Mouse (Mus musculus) T-cell, adult 2 months (primary cell): ENCODE results near the gene Smarcc1.
"Not testable (repeated sequence)": the region's sequence is repeated elsewhere in the genome, so short reads cannot be mapped to it uniquely, and the experiment has no call there.

Experiments
- DNase-seq: peaks from one replicate; pipeline ENCODE4 v3.0.0; 2022; ENCODE audit warnings: low spot score

The Smarcc1 gene

GRCm38 (mm10) chr9:110131525-110132197, 14.2 kb downstream of the Smarcc1 start:
- peak; percentile 98 for DNase-seq

GRCm38 (mm10) chr9:110132201-110132605, 14.7 kb downstream of the Smarcc1 start:
- DNase-seq = peak; percentile 55

GRCm38 (mm10) chr9:110132921-110133320, 15.4 kb downstream of the Smarcc1 start:
- no peak for DNase-seq

GRCm38 (mm10) chr9:110134176-110134575, 16.7 kb downstream of the Smarcc1 start:
- no peak for DNase-seq

DNA sequence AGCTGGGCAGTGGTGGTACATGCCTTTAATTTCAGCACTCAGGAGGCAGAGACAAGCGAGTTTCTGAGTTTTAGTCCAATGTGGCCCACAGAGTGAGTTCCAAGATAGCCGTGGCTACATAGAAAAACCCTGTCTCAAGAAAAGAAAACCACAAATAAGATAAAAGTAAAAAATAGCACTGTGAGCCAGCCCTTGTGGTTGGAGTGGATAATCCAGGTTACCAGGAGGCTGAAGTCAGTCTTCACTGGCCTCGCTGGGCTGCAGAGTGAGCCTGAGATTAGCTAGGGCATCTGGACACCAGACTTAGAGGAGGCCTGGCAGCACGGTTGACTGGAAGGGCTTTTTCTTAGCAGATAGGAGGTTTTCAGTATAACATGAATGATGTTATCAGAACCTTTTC, 21.6 kb downstream of the Smarcc1 start:
- no peak for DNase-seq

- DNase-seq = no peak
Observed at GRCm38 (mm10) chr9:110142097-110142496, 24.6 kb downstream of the Smarcc1 start.

DNA sequence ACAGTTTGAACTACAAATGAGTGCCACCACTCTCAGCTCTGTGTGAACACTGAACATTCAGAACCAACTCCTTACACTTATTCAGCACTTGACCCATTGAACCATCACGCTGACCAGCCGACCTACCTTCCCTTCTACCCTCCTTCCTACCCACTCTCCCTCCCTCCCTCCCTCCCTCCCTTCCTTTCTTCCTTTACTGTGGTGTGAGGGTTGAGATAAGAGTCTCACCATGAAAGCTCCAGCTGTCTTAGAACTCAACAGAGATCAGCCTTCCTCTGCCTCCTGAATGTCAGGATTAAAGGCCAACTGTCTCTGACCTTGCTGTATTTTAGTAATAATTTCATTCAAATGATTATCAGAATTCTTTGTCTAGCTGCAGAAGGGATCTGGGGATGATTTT, 31.1 kb downstream of the Smarcc1 start:
- no peak for DNase-seq

DNA sequence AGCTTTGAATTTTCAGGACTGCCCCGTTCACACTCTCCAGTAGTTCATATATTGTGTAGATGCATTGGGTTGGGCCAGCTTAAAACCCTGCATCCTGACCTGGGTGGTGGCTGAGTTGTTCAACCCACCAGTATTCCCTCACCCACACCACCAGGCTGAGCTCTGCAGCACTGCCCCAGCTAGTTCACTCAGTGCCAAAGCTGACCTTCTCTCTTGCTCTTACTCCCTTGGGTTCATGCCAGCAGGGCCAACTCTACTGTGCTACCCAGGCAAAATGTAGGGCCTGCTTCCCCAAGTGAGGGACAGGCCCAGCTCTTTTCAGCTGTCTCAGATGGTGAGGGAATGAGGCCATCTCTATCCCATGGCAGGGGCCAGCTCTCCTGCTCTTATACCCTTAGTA, 41.5 kb downstream of the Smarcc1 start:
- no peak for DNase-seq

- not testable (repeated sequence) for DNase-seq
Observed at GRCm38 (mm10) chr9:110160486-110160885, 43.0 kb downstream of the Smarcc1 start.

- DNase-seq = no peak
Observed at GRCm38 (mm10) chr9:110162441-110162840, 44.9 kb downstream of the Smarcc1 start.

GRCm38 (mm10) chr9:110163071-110163470, 45.6 kb downstream of the Smarcc1 start:
- DNase-seq = no peak

GRCm38 (mm10) chr9:110170858-110171257, 53.4 kb downstream of the Smarcc1 start:
- DNase-seq = no peak

DNA sequence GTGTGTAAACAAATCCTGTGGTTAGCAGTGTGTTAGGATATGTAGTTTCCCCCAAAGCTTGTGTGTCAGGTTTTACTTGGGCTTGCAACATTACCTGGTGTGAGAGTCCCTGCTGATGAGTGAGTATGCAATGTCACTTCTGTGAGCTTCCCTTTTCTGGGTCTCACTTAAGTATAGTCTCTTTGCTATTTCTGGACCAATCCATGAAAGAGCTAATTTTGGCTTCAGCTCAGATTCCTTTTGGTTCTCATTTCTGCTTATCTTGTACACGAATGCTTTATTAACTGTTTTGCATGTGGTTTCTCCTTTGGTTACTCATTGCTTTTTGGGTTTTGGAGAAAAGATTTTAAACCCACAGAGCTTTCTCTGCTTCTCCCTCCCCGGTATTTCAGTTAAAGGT, 82.4 kb downstream of the Smarcc1 start:
- DNase-seq = no peak

DNA sequence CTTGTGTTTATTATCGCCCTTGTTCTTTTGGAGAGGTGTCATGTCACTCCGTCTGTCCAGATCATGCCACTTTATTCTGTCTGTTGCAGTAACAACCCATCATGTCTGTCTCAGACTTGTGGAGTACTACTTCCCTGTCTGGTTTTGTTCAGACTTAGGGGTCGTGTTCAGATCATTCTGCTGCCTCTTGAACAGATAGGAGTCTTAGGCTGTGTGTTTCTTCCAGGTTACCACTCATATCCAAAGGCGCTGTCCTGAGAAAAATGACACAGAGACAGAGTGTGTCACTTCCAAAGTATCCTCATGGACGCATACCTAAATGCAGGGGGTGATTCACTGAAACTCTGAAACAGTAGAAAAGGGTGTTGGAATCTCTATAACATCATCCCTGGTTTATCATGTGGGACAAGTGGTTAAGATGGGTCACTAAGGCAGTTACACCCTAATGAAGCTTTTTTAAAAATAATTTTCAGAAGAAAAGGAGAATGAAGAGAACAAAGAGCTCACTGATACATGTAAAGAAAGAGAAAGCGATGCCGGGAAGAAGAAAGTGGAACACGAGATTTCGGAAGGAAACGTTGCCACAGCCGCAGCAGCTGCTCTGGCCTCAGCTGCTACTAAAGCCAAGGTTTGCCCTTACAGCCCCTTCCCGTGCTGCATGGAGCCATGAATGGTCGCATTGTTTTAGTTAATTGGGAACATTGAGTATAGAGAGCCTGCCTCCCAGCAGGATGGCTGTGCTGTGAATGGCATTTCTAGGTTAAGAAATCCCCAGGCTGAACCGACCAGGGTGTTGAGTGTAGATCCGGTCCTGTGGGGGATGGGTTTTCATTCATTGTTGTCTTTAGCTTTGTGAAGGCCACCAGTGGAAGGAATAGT, 88.3 kb downstream of the Smarcc1 start:
- no peak for DNase-seq

DNA sequence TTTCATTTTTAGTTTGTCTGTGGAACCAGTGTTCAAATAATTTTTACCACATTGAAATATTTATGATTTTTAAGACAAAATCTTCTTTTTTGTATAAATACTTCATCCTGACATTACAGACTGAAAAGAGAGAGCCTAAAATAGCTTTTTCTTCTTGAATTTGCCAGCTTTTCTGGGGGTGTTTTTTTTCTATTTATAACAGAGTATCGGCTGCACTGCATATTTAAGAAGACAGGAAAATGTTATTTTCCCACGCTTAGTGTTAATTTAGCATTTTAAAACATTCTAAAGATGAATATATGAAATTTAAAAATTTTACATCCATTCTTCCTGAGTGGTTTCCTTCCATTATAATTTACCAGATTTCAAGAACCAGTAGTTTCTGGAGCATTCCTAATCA, 88.9 kb downstream of the Smarcc1 start:
- no peak for DNase-seq

- no peak for DNase-seq
Observed at GRCm38 (mm10) chr9:110208265-110208664, 90.8 kb downstream of the Smarcc1 start.

DNA sequence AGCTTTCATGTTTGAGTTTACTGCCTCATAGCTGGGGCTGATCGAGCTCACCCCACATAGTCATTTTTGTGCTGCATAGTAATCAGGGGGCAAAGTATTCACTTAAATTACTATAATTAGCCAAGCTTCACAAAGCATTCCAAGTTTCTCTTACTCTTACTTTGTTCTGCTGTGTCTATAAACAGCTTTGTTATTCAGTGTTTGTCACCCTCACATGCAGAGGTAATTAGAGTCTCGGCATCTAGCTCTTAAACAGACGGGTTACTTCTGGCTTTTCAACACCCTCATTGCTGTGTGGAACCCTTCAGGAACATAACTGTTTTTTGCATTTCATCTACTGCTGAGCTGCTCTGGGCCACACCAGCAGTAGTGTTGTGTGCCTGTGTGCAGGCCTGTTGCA, 91.5 kb downstream of the Smarcc1 start:
- DNase-seq = no peak

GRCm38 (mm10) chr9:110224273-110224672, 106.8 kb downstream of the Smarcc1 start:
- DNase-seq = no peak

GRCm38 (mm10) chr9:110226191-110226590, 108.7 kb downstream of the Smarcc1 start:
- no peak for DNase-seq

DNA sequence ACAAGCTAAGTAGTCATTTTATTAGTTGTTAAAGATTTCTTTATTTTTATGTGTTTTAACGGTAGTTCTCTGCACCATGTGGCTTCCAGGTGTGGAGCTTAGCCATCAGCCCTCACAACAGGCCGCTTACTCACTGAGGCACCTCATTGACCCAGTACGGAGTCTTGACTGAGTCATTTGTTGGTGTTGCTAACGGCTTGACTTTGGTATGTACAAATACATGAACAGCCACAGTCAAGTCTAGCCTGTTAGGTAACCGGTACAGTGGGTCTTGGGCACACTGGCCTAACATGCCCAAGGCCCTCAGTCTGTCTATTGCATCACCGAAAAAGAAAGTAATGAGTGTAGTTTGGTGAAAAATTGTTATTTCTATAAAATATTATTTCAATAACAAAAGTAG, 111.2 kb downstream of the Smarcc1 start:
- no peak for DNase-seq

DNA sequence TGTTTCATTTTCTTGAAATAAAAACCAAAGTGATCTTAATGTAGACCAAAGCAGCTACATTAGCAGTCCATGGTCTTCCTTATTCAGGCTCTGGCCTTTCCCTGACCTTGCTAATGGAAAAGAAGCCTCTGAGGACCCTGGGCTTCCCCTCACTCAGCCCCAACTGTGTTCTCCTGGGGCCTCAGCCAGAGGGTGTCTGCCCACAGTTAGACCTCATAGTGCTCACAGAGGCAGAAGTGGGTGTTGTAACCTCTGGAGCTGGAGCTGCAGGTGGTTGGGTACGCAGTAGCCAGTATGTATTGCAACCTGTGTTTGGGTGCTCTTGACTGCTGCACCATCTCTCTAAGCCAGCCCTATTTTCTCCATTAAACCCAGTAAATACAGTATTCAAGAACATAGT, 111.6 kb downstream of the Smarcc1 start:
- DNase-seq = no peak

GRCm38 (mm10) chr9:110229566-110230248, 112.2 kb downstream of the Smarcc1 start:
- DNase-seq = no peak
